Mouse (Mus musculus) MEL (cell line): Measurements from ENCODE around the gene E2f2.

ENCODE experiments used
- CHD1 ChIP-seq: IDR thresholded peaks from 2 replicates; pipeline ENCODE4 v1.6.1; 2012; ENCODE audit warnings: low read depth, mild to moderate bottlenecking, inconsistent platforms, low read length, improper control_type of control experiment
- CTCF ChIP-seq, 3 experiments: IDR thresholded peaks in 2 of 3; conservative IDR thresholded peaks in 1 of 3; 2 replicates each; pipeline ENCODE4 v1.5.1; 2011 to 2012; ENCODE audit warnings: low read length in 3 of 3, low read depth in 2 of 3, mild to moderate bottlenecking in 2 of 3, improper control_type of control experiment in 1 of 3, inconsistent platforms in 1 of 3, mixed read lengths in 1 of 3, moderate library complexity in 1 of 3; ENCODE audit not compliant: control insufficient read depth in 1 of 3, insufficient read depth in 1 of 3, poor library complexity in 1 of 3, severe bottlenecking in 1 of 3
- E2F4 ChIP-seq: IDR thresholded peaks from 2 replicates; pipeline ENCODE4 v1.6.1; 2011; ENCODE audit warnings: low read depth, low read length, improper control_type of control experiment, borderline replicate concordance
- MXI1 ChIP-seq: IDR thresholded peaks from 2 replicates; pipeline ENCODE4 v1.6.1; 2011; ENCODE audit warnings: mild to moderate bottlenecking, low read depth, low read length, improper control_type of control experiment
- MYC ChIP-seq: IDR thresholded peaks from 2 replicates; pipeline ENCODE4 v1.6.1; 2011; ENCODE audit warnings: low read depth, mild to moderate bottlenecking, low read length, improper control_type of control experiment, moderate library complexity
- POLR2A ChIP-seq, 2 experiments: IDR thresholded peaks; 2 replicates each; pipeline ENCODE4 v1.6.1; 2011 to 2012; ENCODE audit warnings: low read length in 2 of 2, mild to moderate bottlenecking in 2 of 2, control low read depth in 1 of 2, improper control_type of control experiment in 1 of 2, low read depth in 1 of 2, moderate library complexity in 1 of 2; ENCODE audit not compliant: control insufficient read depth in 1 of 2, insufficient read depth in 1 of 2, poor library complexity in 1 of 2
- ZC3H11A ChIP-seq: IDR thresholded peaks from 2 replicates; pipeline ENCODE4 v1.6.1; 2012; ENCODE audit warnings: low read depth, mild to moderate bottlenecking, inconsistent platforms, low read length, improper control_type of control experiment

DNA sequence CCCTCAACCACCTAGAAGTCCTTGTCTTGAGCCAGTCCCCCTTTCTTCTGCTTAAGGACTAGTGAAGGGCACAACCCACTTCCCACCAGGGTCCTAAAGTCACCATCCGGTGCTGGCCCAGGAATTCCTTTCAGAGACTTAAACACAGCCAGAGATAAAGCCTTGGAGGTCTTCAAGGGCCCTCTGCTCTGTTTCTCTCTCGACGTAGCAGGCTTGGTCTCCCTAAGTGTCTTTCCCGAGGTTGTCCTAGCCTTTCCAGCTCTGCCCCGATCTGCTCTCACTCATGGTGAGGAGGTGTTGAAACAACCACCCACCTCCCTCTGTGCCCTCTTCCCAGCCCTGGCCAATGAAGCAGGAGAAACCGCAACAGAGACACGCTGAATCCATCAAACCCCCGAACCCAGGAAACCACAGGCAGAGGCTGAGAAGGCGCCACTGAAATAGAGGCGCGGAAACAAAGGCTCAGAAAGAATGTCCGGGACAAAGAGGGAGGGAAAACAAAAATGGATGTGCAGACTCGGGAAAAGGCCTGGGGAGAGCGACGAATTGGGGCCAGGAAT, 37.7 kb upstream of the E2f2 start:
- TF ChIP-seq POLR2A (IDR thresholded peaks at IDR 0.05; ENCODE audit: control insufficient read depth in 1 of 2, insufficient read depth in 1 of 2, low read depth in 1 of 2, low read length in 2 of 2, poor library complexity in 1 of 2) (no peak), CTCF (IDR thresholded peaks at IDR 0.05 in 2 of 3, conservative IDR thresholded peaks at IDR 0.05 in 1 of 3; ENCODE audit: control insufficient read depth in 1 of 3, insufficient read depth in 1 of 3, low read depth in 2 of 3, low read length in 3 of 3, poor library complexity in 1 of 3, severe bottlenecking in 1 of 3) (no peak), CHD1 (no peak), ZC3H11A (no peak), E2F4 (no peak), MYC (no peak), MXI1 (no peak)
